Mouse (Mus musculus) forebrain, embryonic 13.5 days (tissue): Measurements from ENCODE around the gene Rnf144b. TPM values are rescaled to one million over a fixed set of nuclear protein-coding genes. Genes with fewer than 3 reads are reported as not detected.

Experiments
- ATAC-seq: fragments of 200-750 bp; cut with Nextera tagmentation; 2 replicates; pipeline ENCODE4 v1.8.0; 2017
- H3K27ac ChIP-seq: fragments of 300-500 bp; sonication (generic); 2 replicates; pipeline ENCODE4 v1.5.1; 2015; ENCODE audit warnings: inconsistent platforms, mild to moderate bottlenecking, moderate library complexity
- H3K27me3 ChIP-seq: fragments of 300-500 bp; sonication (generic); 2 replicates; pipeline ENCODE4 v1.6.1; 2015; ENCODE audit warnings: mild to moderate bottlenecking, inconsistent platforms
- H3K36me3 ChIP-seq: fragments of 300-500 bp; sonication (generic); 2 replicates; pipeline ENCODE4 v1.6.1; 2015; ENCODE audit warnings: mild to moderate bottlenecking, inconsistent platforms; ENCODE audit not compliant: poor library complexity, severe bottlenecking
- H3K4me1 ChIP-seq: fragments of 300-500 bp; sonication (generic); 2 replicates; pipeline ENCODE4 v1.6.1; 2015; ENCODE audit warnings: inconsistent platforms
- H3K4me2 ChIP-seq: fragments of 300-500 bp; sonication (generic); 2 replicates; pipeline ENCODE4 v1.6.1; 2015; ENCODE audit warnings: inconsistent platforms, mild to moderate bottlenecking, moderate library complexity
- H3K4me3 ChIP-seq: fragments of 300-500 bp; sonication (generic); 2 replicates; pipeline ENCODE4 v1.5.1; 2015; ENCODE audit warnings: mild to moderate bottlenecking, inconsistent platforms
- H3K9ac ChIP-seq: fragments of 300-500 bp; sonication (generic); 2 replicates; pipeline ENCODE4 v1.6.1; 2015; ENCODE audit warnings: mild to moderate bottlenecking, inconsistent platforms
- H3K9me3 ChIP-seq: fragments of 300-500 bp; sonication (generic); replicated peaks from 2 replicates; pipeline ENCODE4 v1.6.1; 2016; ENCODE audit warnings: inconsistent platforms
- WGBS: fragments of 180-500 bp; shearing (Covaris S2); methylation state at CpG from one replicate; pipeline ENCODE4 v1.1.7; 2015; 5-methylcytosine and 5-hydroxymethylcytosine counted together
- polyA plus RNA-seq: library from polyadenylated mRNA; unstranded; fragments of >200 nt; fragmentation: Nextera tagmentation; extraction: Ambion mirVana; gene quantifications from 2 replicates; pipeline ENCODE4 v1.2.1, GENCODE M21; 2015

The Rnf144b gene
- polyA plus RNA-seq, 1 experiment from 2014 or later, result 0.19 TPM

GRCm38 (mm10) chr13:47253711-47254110, 131.3 kb downstream of the Rnf144b start:
- no peak overlapping the region for H3K4me3 ChIP-seq
- ATAC-seq, result no peak
- no peak overlapping the region for H3K9ac ChIP-seq
- peaks cover 21% of the 10 kb centered on the region; the same call in 1 of the 2 replicates for H3K4me1 ChIP-seq
- H3K27me3 ChIP-seq, result no peaks in the 10 kb centered on the region
- H3K4me2 ChIP-seq, result no peak overlapping the region
- 77% methylated on average over 5 of the region's 5 CpGs for WGBS
- H3K27ac ChIP-seq, result no peak overlapping the region
- no peaks in the 10 kb centered on the region for H3K9me3 ChIP-seq
- H3K36me3 ChIP-seq, result no peaks in the 10 kb centered on the region

- H3K4me1 ChIP-seq, result peaks cover 13% of the 10 kb centered on the region; the same call in 1 of the 2 replicates
- 39% methylated on average over 4 of the region's 4 CpGs for WGBS
- H3K9ac ChIP-seq, result no peak overlapping the region
- no peaks in the 10 kb centered on the region for H3K36me3 ChIP-seq
- no peaks in the 10 kb centered on the region for H3K9me3 ChIP-seq
- ATAC-seq, result no peak
- no peak overlapping the region for H3K4me2 ChIP-seq
- H3K4me3 ChIP-seq, result no peak overlapping the region
- H3K27ac ChIP-seq, result no peak overlapping the region
- no peaks in the 10 kb centered on the region for H3K27me3 ChIP-seq
Observed at GRCm38 (mm10) chr13:47259297-47259696, 136.8 kb downstream of the Rnf144b start.

DNA sequence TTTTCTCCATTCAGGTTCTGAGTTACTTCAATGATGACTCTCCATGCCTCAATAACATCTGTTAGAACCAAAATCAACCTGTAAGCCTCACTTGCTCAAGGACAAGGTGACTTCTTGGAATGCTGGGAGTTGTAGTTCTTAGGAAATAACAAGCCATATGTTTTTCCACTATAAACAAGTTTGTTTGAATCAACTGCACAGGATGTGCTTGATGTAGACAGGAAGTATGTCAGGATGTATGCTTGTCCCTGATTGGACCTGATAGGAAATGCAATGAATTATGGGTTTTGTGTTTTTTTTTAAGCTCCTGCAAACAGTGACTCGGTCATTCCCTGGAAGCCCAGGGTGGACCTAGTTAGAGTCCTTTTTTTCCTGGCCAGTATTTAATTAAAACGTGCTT, 139.5 kb downstream of the Rnf144b start:
- ATAC-seq, result peak; percentile 57; the same call in 1 of the 2 replicates
- Histone ChIP-seq H3K9ac (no peak overlapping the region), H3K4me1 (peaks cover 13% of the 10 kb centered on the region; the same call in 1 of the 2 replicates), H3K36me3 (no peaks in the 10 kb centered on the region), H3K4me3 (no peak overlapping the region), H3K27ac (no peak overlapping the region), H3K9me3 (no peaks in the 10 kb centered on the region), H3K27me3 (no peaks in the 10 kb centered on the region), H3K4me2 (no peak overlapping the region)
- WGBS, result 64% methylated on average over 2 of the region's 2 CpGs

GRCm38 (mm10) chr13:47264382-47264781, 141.9 kb downstream of the Rnf144b start:
- no peak overlapping the region for H3K4me3 ChIP-seq
- H3K36me3 ChIP-seq, result no peaks in the 10 kb centered on the region
- H3K4me2 ChIP-seq, result no peak overlapping the region
- H3K4me1 ChIP-seq, result no peaks in the 10 kb centered on the region; the same call in 1 of the 2 replicates
- WGBS, result 92% methylated on average over 8 of the region's 8 CpGs
- no peak for ATAC-seq
- no peaks in the 10 kb centered on the region for H3K27me3 ChIP-seq
- H3K9ac ChIP-seq, result no peak overlapping the region
- no peaks in the 10 kb centered on the region for H3K9me3 ChIP-seq
- no peak overlapping the region for H3K27ac ChIP-seq

GRCm38 (mm10) chr13:47266411-47266810, 144.0 kb downstream of the Rnf144b start:
- H3K9ac ChIP-seq, result no peak overlapping the region
- WGBS, result 92% methylated on average over 7 of the region's 7 CpGs
- no peak overlapping the region for H3K4me3 ChIP-seq
- no peak overlapping the region for H3K4me2 ChIP-seq
- no peak overlapping the region for H3K27ac ChIP-seq
- H3K9me3 ChIP-seq, result no peaks in the 10 kb centered on the region
- H3K4me1 ChIP-seq, result no peaks in the 10 kb centered on the region; the same call in 1 of the 2 replicates
- H3K27me3 ChIP-seq, result no peaks in the 10 kb centered on the region
- ATAC-seq, result no peak
- H3K36me3 ChIP-seq, result no peaks in the 10 kb centered on the region

GRCm38 (mm10) chr13:47268227-47268626, 145.8 kb downstream of the Rnf144b start:
- no peaks in the 10 kb centered on the region for H3K27me3 ChIP-seq
- 45% methylated on average over 3 of the region's 3 CpGs for WGBS

DNA sequence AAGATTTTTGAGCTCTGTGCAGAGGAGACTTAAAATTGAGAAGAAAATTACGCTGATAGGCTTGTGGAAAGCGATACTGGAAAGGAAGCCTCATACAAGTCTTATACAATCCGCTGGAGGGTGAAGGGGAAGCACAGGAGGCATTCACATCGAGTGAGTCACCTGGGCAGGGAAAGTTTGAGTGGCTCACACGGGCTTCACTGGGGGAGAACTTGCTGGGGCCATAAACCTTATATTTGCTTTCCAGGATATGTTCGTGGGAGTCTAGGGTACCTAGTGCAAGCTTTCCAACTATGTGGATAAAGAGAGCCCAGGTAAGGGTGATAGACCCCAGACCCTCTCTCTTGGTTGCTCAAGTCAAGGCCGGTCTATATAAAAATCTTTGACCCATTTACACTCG, 150.5 kb downstream of the Rnf144b start:
- Histone ChIP-seq H3K4me3 (no peak overlapping the region), H3K4me2 (peak overlapping the region; percentile 53), H3K36me3 (no peaks in the 10 kb centered on the region), H3K9me3 (no peaks in the 10 kb centered on the region), H3K4me1 (peaks cover 20% of the 10 kb centered on the region), H3K27ac (no peak overlapping the region), H3K9ac (0 out of 2 replicates have a peak overlapping the region, but pooled peaks have one; percentile 30), H3K27me3 (no peaks in the 10 kb centered on the region)
- no peak for ATAC-seq
- WGBS, result 11% methylated on average over 8 of the region's 8 CpGs

More at GRCm38 (mm10) chr13:47268227-47268626, 145.8 kb downstream of the Rnf144b start:
- no peak overlapping the region for H3K9ac ChIP-seq
- H3K4me1 ChIP-seq, result peaks cover 4% of the 10 kb centered on the region
- no peak for ATAC-seq
- H3K27ac ChIP-seq, result peak overlapping the region; percentile 40; the same call in 1 of the 2 replicates
- H3K9me3 ChIP-seq, result no peaks in the 10 kb centered on the region
- no peaks in the 10 kb centered on the region for H3K36me3 ChIP-seq
- H3K4me3 ChIP-seq, result no peak overlapping the region
- no peak overlapping the region for H3K4me2 ChIP-seq

- H3K36me3 ChIP-seq, result no peaks in the 10 kb centered on the region
- ATAC-seq, result peak; percentile 74
- H3K4me2 ChIP-seq, result peak overlapping the region; percentile 53
- H3K4me1 ChIP-seq, result peaks cover 25% of the 10 kb centered on the region
- WGBS, result 2% methylated on average over 11 of the region's 11 CpGs
- no peaks in the 10 kb centered on the region for H3K9me3 ChIP-seq
- 0 out of 2 replicates have a peak overlapping the region, but pooled peaks have one; percentile 30 for H3K9ac ChIP-seq
- H3K27ac ChIP-seq, result peak overlapping the region; percentile 40
- no peaks in the 10 kb centered on the region for H3K27me3 ChIP-seq
- H3K4me3 ChIP-seq, result peak overlapping the region; percentile 15; the same call in 1 of the 2 replicates
Observed at GRCm38 (mm10) chr13:47273487-47273886, 151.0 kb downstream of the Rnf144b start.

DNA sequence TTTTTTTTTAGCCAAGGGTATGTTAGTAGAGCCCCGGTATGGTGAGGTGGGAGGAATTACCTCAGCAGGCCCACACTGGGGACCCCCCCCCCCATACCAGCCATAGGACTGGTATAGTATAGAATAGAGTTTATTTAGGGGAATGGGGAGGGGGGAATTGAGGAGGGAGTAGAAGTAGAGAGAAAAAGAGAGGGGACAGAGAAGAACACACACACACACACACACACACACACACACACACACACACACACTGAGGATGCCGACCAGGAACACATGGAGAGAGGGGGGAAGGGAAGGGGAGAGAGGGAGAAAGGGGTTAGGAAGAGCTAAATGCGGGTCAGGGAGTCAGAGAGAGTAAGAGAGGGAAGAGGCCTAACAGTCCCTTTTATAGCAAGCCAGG, 151.7 kb downstream of the Rnf144b start:
- Histone ChIP-seq H3K27me3 (no peaks in the 10 kb centered on the region), H3K4me3 (no peak overlapping the region), H3K9ac (no peak overlapping the region), H3K4me1 (peaks cover 26% of the 10 kb centered on the region), H3K9me3 (no peaks in the 10 kb centered on the region), H3K36me3 (no peaks in the 10 kb centered on the region), H3K4me2 (no peak overlapping the region), H3K27ac (no peak overlapping the region)
- WGBS, result 8% methylated on average over 3 of the region's 3 CpGs
- ATAC-seq, result no peak

GRCm38 (mm10) chr13:47277000-47277823, 154.8 kb downstream of the Rnf144b start:
- Histone ChIP-seq H3K4me2 (no peak overlapping the region), H3K27ac (no peak overlapping the region), H3K9ac (no peak overlapping the region), H3K4me1 (peaks cover 26% of the 10 kb centered on the region), H3K27me3 (no peaks in the 10 kb centered on the region), H3K9me3 (no peaks in the 10 kb centered on the region), H3K4me3 (no peak overlapping the region), H3K36me3 (no peaks in the 10 kb centered on the region)
- WGBS, result 25% methylated on average over 13 of the region's 13 CpGs
- ATAC-seq, result no peak

- Histone ChIP-seq H3K27me3 (no peaks in the 10 kb centered on the region), H3K4me3 (no peak overlapping the region), H3K4me2 (no peak overlapping the region), H3K9me3 (no peaks in the 10 kb centered on the region), H3K36me3 (no peaks in the 10 kb centered on the region), H3K4me1 (peaks cover 26% of the 10 kb centered on the region), H3K27ac (no peak overlapping the region), H3K9ac (no peak overlapping the region)
- ATAC-seq, result no peak
- WGBS, result 2% methylated on average over 5 of the region's 5 CpGs
Observed at GRCm38 (mm10) chr13:47277824-47278290, 155.4 kb downstream of the Rnf144b start.

DNA sequence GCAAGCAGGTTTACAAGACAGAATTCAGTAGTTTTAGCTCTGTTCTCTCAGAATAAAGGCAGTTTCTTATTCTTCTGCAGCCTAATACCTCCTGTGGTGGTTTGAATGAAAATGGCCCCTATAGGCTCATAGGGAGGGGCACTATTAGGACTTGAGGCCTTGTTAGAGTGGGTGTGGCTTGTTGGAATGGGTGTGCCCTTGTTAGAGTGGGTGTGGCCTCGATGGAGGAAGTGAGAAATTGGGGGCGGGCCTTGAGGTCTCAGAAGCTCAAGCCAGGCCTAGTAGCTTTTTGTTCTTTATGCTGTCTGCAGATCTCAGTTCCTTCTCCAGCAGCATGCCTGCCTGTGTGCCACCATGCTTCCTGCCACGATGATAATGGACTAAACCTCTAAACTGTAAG, 159.8 kb downstream of the Rnf144b start:
- Histone ChIP-seq H3K27ac (no peak overlapping the region; the same call in 1 of the 2 replicates), H3K9me3 (no peaks in the 10 kb centered on the region), H3K4me1 (peaks cover 13% of the 10 kb centered on the region), H3K27me3 (no peaks in the 10 kb centered on the region), H3K9ac (no peak overlapping the region), H3K4me3 (no peak overlapping the region), H3K36me3 (no peaks in the 10 kb centered on the region), H3K4me2 (no peak overlapping the region)
- no peak for ATAC-seq
- WGBS, result 75% methylated on average over 3 of the region's 3 CpGs
